Mouse (Mus musculus) lung, postnatal 4 days (tissue): ENCODE measurements at regions not wholly inside any gene's neighbourhood (a gene's known extent, or its start where the extent isn't known, plus 50 kb on each side); places are given as distances from the start of the nearest gene placed in this dataset.

Source experiments
- DNase-seq, 2 experiments: peaks; one replicate each; pipeline ENCODE4 v3.0.0; 2021

- DNase-seq, result no peak
Measured at GRCm38 (mm10) chr2:50520169-50520568, 223.6 kb upstream of the Mmadhc start.

- DNase-seq, result no peak
Measured at GRCm38 (mm10) chr2:50519129-50519504, 222.5 kb upstream of the Mmadhc start.

GRCm38 (mm10) chr2:50518371-50519128 lies 221.9 kb upstream of the Mmadhc start:
- no peak for DNase-seq

- no peak for DNase-seq
Measured at GRCm38 (mm10) chr2:50513276-50513675, 216.7 kb upstream of the Mmadhc start.

GRCm38 (mm10) chr2:50498713-50499112 lies 202.1 kb upstream of the Mmadhc start:
- no peak for DNase-seq

- DNase-seq, result no peak
Measured at GRCm38 (mm10) chr2:50496057-50496433, 199.4 kb upstream of the Mmadhc start.

GRCm38 (mm10) chr2:50495141-50496056 lies 198.8 kb upstream of the Mmadhc start:
- DNase-seq, result no peak

GRCm38 (mm10) chr2:50493597-50494335 lies 197.2 kb upstream of the Mmadhc start:
- DNase-seq, result no peak

GRCm38 (mm10) chr2:50463799-50464198 lies 167.2 kb upstream of the Mmadhc start:
- DNase-seq, result no peak

GRCm38 (mm10) chr2:50462378-50462777 lies 165.8 kb upstream of the Mmadhc start:
- DNase-seq, result no peak

GRCm38 (mm10) chr2:50456654-50457053 lies 160.1 kb upstream of the Mmadhc start:
- no peak for DNase-seq

- DNase-seq, result no peak
Measured at GRCm38 (mm10) chr2:50448117-50448516, 151.5 kb upstream of the Mmadhc start.

- DNase-seq, result no peak
Measured at GRCm38 (mm10) chr2:50445963-50446485, 149.4 kb upstream of the Mmadhc start.

GRCm38 (mm10) chr2:50440333-50440732 lies 143.7 kb upstream of the Mmadhc start:
- no peak for DNase-seq

GRCm38 (mm10) chr2:50433166-50433565 lies 136.6 kb upstream of the Mmadhc start:
- no peak for DNase-seq

GRCm38 (mm10) chr2:50425151-50425550 lies 128.6 kb upstream of the Mmadhc start:
- no peak for DNase-seq

GRCm38 (mm10) chr2:50419648-50420047 lies 123.0 kb upstream of the Mmadhc start:
- DNase-seq, result no peak

GRCm38 (mm10) chr2:50417643-50418042 lies 121.0 kb upstream of the Mmadhc start:
- peak; percentile 10 to 34 for DNase-seq

GRCm38 (mm10) chr2:50417135-50417534 lies 120.5 kb upstream of the Mmadhc start:
- DNase-seq, result no peak

- no peak for DNase-seq
Measured at GRCm38 (mm10) chr2:50416056-50416455, 119.5 kb upstream of the Mmadhc start.

GRCm38 (mm10) chr2:50405932-50406331 lies 109.3 kb upstream of the Mmadhc start:
- no peak for DNase-seq

- DNase-seq, result no peak
Measured at GRCm38 (mm10) chr2:50403106-50403505, 106.5 kb upstream of the Mmadhc start.

- DNase-seq, result no peak
Measured at GRCm38 (mm10) chr2:50398576-50398975, 102.0 kb upstream of the Mmadhc start.
